Mouse (Mus musculus): ENCODE measurements around the gene Pth2. TPM values are rescaled to one million over a fixed set of nuclear protein-coding genes. Genes with fewer than 3 reads are reported as not detected.

The Pth2 gene
- total RNA-seq, 1 experiment = 0.54 TPM

DNA sequence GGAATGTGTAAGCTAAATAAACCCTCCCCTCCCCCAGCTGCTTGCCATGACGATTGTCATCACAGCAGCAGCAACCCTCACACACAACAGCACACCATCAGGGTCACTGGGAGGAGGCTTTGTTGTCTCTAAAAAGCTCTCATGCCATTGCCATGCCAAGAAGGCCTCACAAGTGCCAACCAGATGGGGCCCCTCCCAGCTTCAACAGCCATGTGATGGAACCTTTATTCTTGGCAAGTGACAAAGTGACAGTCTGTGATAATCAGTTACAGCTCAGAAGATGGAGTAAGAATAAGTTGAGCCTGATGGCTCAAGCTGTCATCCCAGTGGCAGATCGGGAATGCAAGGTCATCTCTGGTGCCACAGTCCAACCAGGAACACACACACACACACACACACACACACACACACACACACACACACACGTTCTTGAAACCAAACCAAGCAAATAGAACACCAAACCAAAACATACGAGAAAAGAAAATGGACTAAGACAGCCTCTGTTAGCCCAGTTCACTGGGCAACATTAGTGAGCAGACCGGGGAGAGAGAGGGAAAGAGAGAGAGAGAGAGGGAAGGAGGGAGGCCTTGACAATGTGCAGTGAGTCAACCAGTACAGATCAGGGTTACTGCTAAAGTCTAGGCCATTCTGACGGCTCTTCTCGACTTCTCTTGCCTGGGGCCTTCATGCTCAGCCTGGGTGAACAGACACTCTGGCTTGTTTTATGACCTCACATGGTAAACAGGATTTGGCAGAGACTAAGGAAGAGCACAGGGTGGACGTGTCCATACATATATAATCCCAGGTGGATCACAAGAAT is 40.7 kb upstream of the Pth2 start:
- H3K4me1 ChIP-seq (ENCODE audit: control insufficient read depth in 2 of 2, insufficient read depth in 2 of 2, low read length in 2 of 2, poor library complexity in 1 of 2) = peaks cover 0 to 9% of the 10 kb centered on the region in 2 experiments; a peak in 1 of 4 replicates
- DNase-seq (ENCODE audit: low read depth, low spot score) = no peak
- no peak for TF ChIP-seq MAFK (IDR thresholded peaks at IDR 0.05; ENCODE audit: insufficient read depth, low read depth, low read length)
- no peak for TF ChIP-seq ZNF384 (IDR thresholded peaks at IDR 0.05; ENCODE audit: low read depth, low read length)
- TF ChIP-seq HCFC1 (IDR thresholded peaks at IDR 0.05; ENCODE audit: borderline replicate concordance, insufficient read depth, low read length) = no peak
- no peak for TF ChIP-seq ZC3H11A (IDR thresholded peaks at IDR 0.05; ENCODE audit: borderline replicate concordance, low read depth, low read length)
- peaks cover 24% of the 10 kb centered on the region for H3K36me3 ChIP-seq (ENCODE audit: control insufficient read depth, insufficient read depth, low read length, poor library complexity, severe bottlenecking)
- H3K4me3 ChIP-seq (ENCODE audit: insufficient read depth in 1 of 2, low read depth in 1 of 2, low read length in 2 of 2, poor library complexity in 1 of 2, severe bottlenecking in 1 of 2) = no peak overlapping the region
- no peaks in the 10 kb centered on the region for H3K9me3 ChIP-seq (ENCODE audit: control insufficient read depth, insufficient read depth, low read depth, low read length)
- no peak overlapping the region for H3K9ac ChIP-seq (ENCODE audit: insufficient read depth, low read depth, low read length, poor library complexity, severe bottlenecking)
- no peak overlapping the region for H3K27ac ChIP-seq (ENCODE audit: insufficient read depth, low read depth, low read length, poor library complexity, severe bottlenecking)
- in situ Hi-C loops (cut with MboI; ENCODE audit: low sequenced_read_pairs in 2 of 2, unreplicated experiment in 2 of 2) = no loop called here

DNA sequence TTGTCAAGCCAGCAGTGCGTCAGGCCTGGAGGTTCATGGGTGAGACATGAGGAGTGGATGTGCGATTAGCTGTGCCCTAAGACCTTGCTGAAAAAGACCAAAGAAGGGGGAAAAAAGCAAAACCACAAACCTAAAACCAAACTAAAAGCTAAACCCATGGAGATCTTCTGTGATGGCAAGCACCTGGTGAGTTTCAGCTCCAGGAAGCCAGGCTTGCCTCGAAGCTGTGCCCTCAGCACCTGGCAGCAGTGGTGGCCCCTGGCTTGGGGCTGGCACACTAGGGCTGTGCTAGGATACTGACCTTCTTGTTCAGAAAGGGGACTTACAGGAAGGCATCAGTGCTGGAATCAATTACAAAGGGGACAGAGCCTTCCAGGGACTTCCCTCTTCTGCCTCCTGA is 39.5 kb upstream of the Pth2 start:
- no peak overlapping the region for H3K27ac ChIP-seq (ENCODE audit: insufficient read depth, low read depth, low read length, poor library complexity, severe bottlenecking)
- H3K9ac ChIP-seq (ENCODE audit: insufficient read depth, low read depth, low read length, poor library complexity, severe bottlenecking) = no peak overlapping the region
- H3K9me3 ChIP-seq (ENCODE audit: control insufficient read depth, insufficient read depth, low read depth, low read length) = no peaks in the 10 kb centered on the region
- no peak for DNase-seq (ENCODE audit: low read depth, low spot score)
- H3K36me3 ChIP-seq (ENCODE audit: control insufficient read depth, insufficient read depth, low read length, poor library complexity, severe bottlenecking) = peaks cover 34% of the 10 kb centered on the region
- no peak overlapping the region for H3K4me3 ChIP-seq (ENCODE audit: insufficient read depth in 1 of 2, low read depth in 1 of 2, low read length in 2 of 2, poor library complexity in 1 of 2, severe bottlenecking in 1 of 2)
- TF ChIP-seq CHD2 (IDR thresholded peaks at IDR 0.05; ENCODE audit: low read depth, low read length) (no peak), HCFC1 (IDR thresholded peaks at IDR 0.05; ENCODE audit: borderline replicate concordance, insufficient read depth, low read length) (no peak), ZNF384 (IDR thresholded peaks at IDR 0.05; ENCODE audit: low read depth, low read length) (no peak), ZC3H11A (IDR thresholded peaks at IDR 0.05; ENCODE audit: borderline replicate concordance, low read depth, low read length) (no peak), MAFK (IDR thresholded peaks at IDR 0.05; ENCODE audit: insufficient read depth, low read depth, low read length) (no peak)
- in situ Hi-C loops (cut with MboI; ENCODE audit: low sequenced_read_pairs in 2 of 2, unreplicated experiment in 2 of 2) = no loop called here
- peaks cover 0 to 4% of the 10 kb centered on the region in 2 experiments; a peak in 1 of 4 replicates for H3K4me1 ChIP-seq (ENCODE audit: control insufficient read depth in 2 of 2, insufficient read depth in 2 of 2, low read length in 2 of 2, poor library complexity in 1 of 2)

DNA sequence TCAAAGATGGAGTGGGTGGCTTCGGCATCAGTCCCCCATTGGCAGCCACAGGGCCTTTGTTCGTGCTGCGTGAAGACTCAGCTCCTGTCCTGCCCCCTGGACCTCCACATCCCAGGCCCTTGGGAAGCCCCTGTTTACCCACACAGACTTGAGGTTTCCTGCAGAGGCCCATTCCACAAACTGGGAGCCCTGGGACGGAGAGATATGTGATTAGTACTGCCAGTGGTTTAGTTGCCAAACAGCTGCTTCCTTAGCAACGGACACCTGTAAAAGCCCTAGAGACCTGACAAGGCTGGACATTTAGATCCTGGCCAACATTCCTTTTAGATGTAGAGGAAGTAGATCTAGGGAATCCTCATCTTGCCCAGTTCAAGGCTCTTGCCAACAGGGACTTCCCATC is 38.9 kb upstream of the Pth2 start:
- Histone ChIP-seq H3K4me1 (ENCODE audit: control insufficient read depth in 2 of 2, insufficient read depth in 2 of 2, low read length in 2 of 2, poor library complexity in 1 of 2) (peaks cover 0 to 4% of the 10 kb centered on the region in 2 experiments; a peak in 1 of 4 replicates), H3K9ac (ENCODE audit: insufficient read depth, low read depth, low read length, poor library complexity, severe bottlenecking) (no peak overlapping the region), H3K27ac (ENCODE audit: insufficient read depth, low read depth, low read length, poor library complexity, severe bottlenecking) (no peak overlapping the region), H3K9me3 (ENCODE audit: control insufficient read depth, insufficient read depth, low read depth, low read length) (no peaks in the 10 kb centered on the region), H3K4me3 (ENCODE audit: insufficient read depth in 1 of 2, low read depth in 1 of 2, low read length in 2 of 2, poor library complexity in 1 of 2, severe bottlenecking in 1 of 2) (no peak overlapping the region), H3K36me3 (ENCODE audit: control insufficient read depth, insufficient read depth, low read length, poor library complexity, severe bottlenecking) (peaks cover 36% of the 10 kb centered on the region)
- in situ Hi-C loops (cut with MboI; ENCODE audit: low sequenced_read_pairs in 2 of 2, unreplicated experiment in 2 of 2) = no loop called here
- DNase-seq (ENCODE audit: low read depth, low spot score) = no peak
- TF ChIP-seq ZC3H11A (IDR thresholded peaks at IDR 0.05; ENCODE audit: borderline replicate concordance, low read depth, low read length) (no peak), CHD2 (IDR thresholded peaks at IDR 0.05; ENCODE audit: low read depth, low read length) (no peak), HCFC1 (IDR thresholded peaks at IDR 0.05; ENCODE audit: borderline replicate concordance, insufficient read depth, low read length) (no peak), ZNF384 (IDR thresholded peaks at IDR 0.05; ENCODE audit: low read depth, low read length) (no peak), MAFK (IDR thresholded peaks at IDR 0.05; ENCODE audit: insufficient read depth, low read depth, low read length) (no peak)

DNA sequence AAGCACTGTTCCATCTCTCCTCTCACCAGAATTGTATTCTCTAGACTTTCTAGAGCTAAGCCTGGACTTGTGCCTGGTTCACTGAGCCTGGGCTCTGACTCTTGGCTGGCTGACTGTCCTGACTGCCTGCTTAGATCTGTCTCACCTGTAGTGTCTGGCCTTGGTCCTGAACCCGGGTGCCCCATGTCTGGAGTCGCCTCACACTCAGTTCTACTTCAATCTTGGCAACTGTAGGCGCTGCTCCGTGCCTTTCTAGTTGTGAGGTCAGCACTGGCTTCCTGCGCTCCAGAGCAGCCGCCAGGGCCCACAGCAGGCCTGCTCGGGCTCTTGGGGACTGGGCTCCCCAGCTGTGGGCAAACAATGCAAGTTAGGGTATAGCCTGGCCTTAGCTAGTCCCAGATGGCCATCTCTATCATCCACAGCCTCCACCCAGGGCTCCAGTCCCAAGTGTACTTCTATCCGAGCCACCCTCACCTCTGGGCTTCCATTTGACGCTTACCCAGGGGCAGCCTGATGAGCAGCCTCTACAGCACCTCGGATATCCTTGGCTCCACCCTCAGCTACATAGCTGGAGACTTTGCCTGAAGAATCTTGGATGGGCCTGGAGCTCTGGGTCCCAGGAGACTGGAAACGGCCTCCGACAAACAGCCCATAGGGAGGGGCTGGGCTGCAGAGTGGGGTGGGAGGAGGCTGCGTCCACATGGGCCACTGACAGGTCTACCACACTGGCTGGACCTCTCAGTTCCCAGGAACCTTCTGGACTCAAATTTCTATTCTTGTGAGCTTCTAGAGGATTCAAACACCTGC is 36.2 kb upstream of the Pth2 start:
- Histone ChIP-seq H3K36me3 (ENCODE audit: control insufficient read depth, insufficient read depth, low read length, poor library complexity, severe bottlenecking) (peaks cover 44% of the 10 kb centered on the region), H3K9me3 (ENCODE audit: control insufficient read depth, insufficient read depth, low read depth, low read length) (no peaks in the 10 kb centered on the region), H3K9ac (ENCODE audit: insufficient read depth, low read depth, low read length, poor library complexity, severe bottlenecking) (no peak overlapping the region), H3K4me1 (ENCODE audit: control insufficient read depth in 2 of 2, insufficient read depth in 2 of 2, low read length in 2 of 2, poor library complexity in 1 of 2) (peaks cover 0 to 3% of the 10 kb centered on the region in 2 experiments; a peak in 1 of 4 replicates), H3K27ac (ENCODE audit: insufficient read depth, low read depth, low read length, poor library complexity, severe bottlenecking) (no peak overlapping the region), H3K4me3 (ENCODE audit: insufficient read depth in 1 of 2, low read depth in 1 of 2, low read length in 2 of 2, poor library complexity in 1 of 2, severe bottlenecking in 1 of 2) (no peak overlapping the region)
- TF ChIP-seq ZNF384 (IDR thresholded peaks at IDR 0.05; ENCODE audit: low read depth, low read length) = no peak
- no peak for TF ChIP-seq ZC3H11A (IDR thresholded peaks at IDR 0.05; ENCODE audit: borderline replicate concordance, low read depth, low read length)
- no peak for TF ChIP-seq HCFC1 (IDR thresholded peaks at IDR 0.05; ENCODE audit: borderline replicate concordance, insufficient read depth, low read length)
- no peak for TF ChIP-seq MAFK (IDR thresholded peaks at IDR 0.05; ENCODE audit: insufficient read depth, low read depth, low read length)
- in situ Hi-C loops (cut with MboI; ENCODE audit: low sequenced_read_pairs in 2 of 2, unreplicated experiment in 2 of 2) = no loop called here
- DNase-seq (ENCODE audit: low read depth, low spot score) = no peak

Measured in ES-E14 (cell line).